ENCODE assay signal across 12 mouse cellular contexts in genomic region chr10:105763959-105764358, GRCm38 (mm10).
"Had no signal": no experiment of that assay in that cellular context is flagged by ENCODE, and none has a peak within 500 bp of the region (broad histone marks: within the 10 kb centered on the region; RNA-seq: fewer than 3 reads in every experiment).

No protein-coding gene starts in this region.

- DNase-seq: liver, postnatal 0 days; lung, adult 2 months; lung, postnatal 4 days; right cerebral cortex, postnatal 25 days; right cerebral cortex, postnatal 4 days; spleen, adult 18-20 months; thymus, adult 18-20 months; thymus, postnatal 14 days; thymus, postnatal 36 days had no signal

- ATAC-seq: liver, postnatal 0 days; lung, postnatal 0 days; midbrain, embryonic 13.5 days; midbrain, embryonic 15.5 days had no signal
